Mouse (Mus musculus) MEL (cell line): ENCODE measurements around the gene Kalrn. TPM values are rescaled to one million over a fixed set of nuclear protein-coding genes. Genes with fewer than 3 reads are reported as not detected.

Experiments
- DNase-seq: peaks from one replicate; pipeline ENCODE4 v3.0.0; 2011; ENCODE audit warnings: low read depth, low spot score
- H3K27ac ChIP-seq: 2 replicates; pipeline ENCODE4 v1.5.1; 2012; ENCODE audit warnings: low read depth, mild to moderate bottlenecking, control low read depth, low read length, moderate library complexity; ENCODE audit not compliant: control insufficient read depth
- H3K27me3 ChIP-seq, 2 experiments: fragments of 150-350 bp in 1 of 2; sonication (generic) in 1 of 2; 2 replicates each; pipeline ENCODE4 v1.6.1; 2012; ENCODE audit warnings: low read length in 2 of 2, mild to moderate bottlenecking in 2 of 2, improper control_type of control experiment in 1 of 2, moderate library complexity in 1 of 2; ENCODE audit not compliant: insufficient read depth in 2 of 2, control insufficient read depth in 1 of 2
- H3K36me3 ChIP-seq, 2 experiments: 2 replicates each; pipeline ENCODE4 v1.6.1; 2012 to 2014; ENCODE audit warnings: low read length in 2 of 2, improper control_type of control experiment in 1 of 2, inconsistent platforms in 1 of 2, mild to moderate bottlenecking in 1 of 2; ENCODE audit not compliant: insufficient read depth in 2 of 2, control insufficient read depth in 1 of 2
- H3K4me1 ChIP-seq, 2 experiments: fragments of 150-350 bp in 1 of 2; sonication (generic) in 1 of 2; 2 replicates each; pipeline ENCODE4 v1.6.1; 2012; ENCODE audit warnings: low read length in 2 of 2, improper control_type of control experiment in 1 of 2, mild to moderate bottlenecking in 1 of 2; ENCODE audit not compliant: insufficient read depth in 2 of 2, control insufficient read depth in 1 of 2
- H3K4me3 ChIP-seq, 2 experiments: fragments of 150-350 bp in 1 of 2; sonication (generic) in 1 of 2; 2 replicates each; pipeline ENCODE4 v1.5.1; 2012; ENCODE audit warnings: low read depth in 2 of 2, low read length in 2 of 2, mild to moderate bottlenecking in 2 of 2, moderate library complexity in 2 of 2, control low read depth in 1 of 2, improper control_type of control experiment in 1 of 2; ENCODE audit not compliant: control insufficient read depth in 1 of 2, insufficient read depth in 1 of 2
- H3K79me2 ChIP-seq: 2 replicates; pipeline ENCODE4 v1.6.1; 2012; ENCODE audit warnings: mild to moderate bottlenecking, low read length, moderate library complexity; ENCODE audit not compliant: control insufficient read depth, poor library complexity, insufficient read depth
- H3K9ac ChIP-seq: 2 replicates; pipeline ENCODE4 v1.6.1; 2012; ENCODE audit warnings: low read depth, mild to moderate bottlenecking, control low read depth, low read length, moderate library complexity; ENCODE audit not compliant: control insufficient read depth, poor library complexity, severe bottlenecking
- H3K9me3 ChIP-seq: fragments of 150-350 bp; sonication (generic); replicated peaks from 2 replicates; pipeline ENCODE4 v1.6.1; 2012; ENCODE audit warnings: mild to moderate bottlenecking, low read length, improper control_type of control experiment, moderate library complexity; ENCODE audit not compliant: insufficient read depth
- CHD2 ChIP-seq: IDR thresholded peaks from 2 replicates; pipeline ENCODE4 v1.6.1; 2011; ENCODE audit warnings: low read length, improper control_type of control experiment
- CTCF ChIP-seq, 3 experiments: IDR thresholded peaks in 2 of 3; conservative IDR thresholded peaks in 1 of 3; 2 replicates each; pipeline ENCODE4 v1.5.1; 2011 to 2012; ENCODE audit warnings: low read length in 3 of 3, low read depth in 2 of 3, mild to moderate bottlenecking in 2 of 3, improper control_type of control experiment in 1 of 3, inconsistent platforms in 1 of 3, mixed read lengths in 1 of 3, moderate library complexity in 1 of 3; ENCODE audit not compliant: control insufficient read depth in 1 of 3, insufficient read depth in 1 of 3, poor library complexity in 1 of 3, severe bottlenecking in 1 of 3
- E2F4 ChIP-seq: IDR thresholded peaks from 2 replicates; pipeline ENCODE4 v1.6.1; 2011; ENCODE audit warnings: low read depth, low read length, improper control_type of control experiment, borderline replicate concordance
- ELF1 ChIP-seq: IDR thresholded peaks from 2 replicates; pipeline ENCODE4 v1.6.1; 2014; ENCODE audit warnings: low read depth, mild to moderate bottlenecking, inconsistent platforms, low read length, improper control_type of control experiment, moderate library complexity
- EP300 ChIP-seq, 2 experiments: IDR thresholded peaks; 2 replicates each; pipeline ENCODE4 v1.6.1; 2011; ENCODE audit warnings: improper control_type of control experiment in 2 of 2, low read length in 2 of 2, low read depth in 1 of 2, mild to moderate bottlenecking in 1 of 2
- ETS1 ChIP-seq: IDR thresholded peaks from 2 replicates; pipeline ENCODE4 v1.6.1; 2012; ENCODE audit warnings: low read depth, mild to moderate bottlenecking, inconsistent platforms, low read length, improper control_type of control experiment, moderate library complexity
- GABPA ChIP-seq: IDR thresholded peaks from 2 replicates; pipeline ENCODE4 v1.6.1; 2012; ENCODE audit warnings: low read depth, mild to moderate bottlenecking, inconsistent platforms, low read length, improper control_type of control experiment, moderate library complexity
- JUND ChIP-seq: IDR thresholded peaks from 2 replicates; pipeline ENCODE4 v1.6.1; 2011; ENCODE audit warnings: low read depth, mild to moderate bottlenecking, improper control_type of control experiment, low read length
- KAT2A ChIP-seq: conservative IDR thresholded peaks from 2 replicates; pipeline ENCODE4 v1.6.1; 2012; ENCODE audit warnings: low read depth, low read length, improper control_type of control experiment, inconsistent platforms
- MAX ChIP-seq: IDR thresholded peaks from 2 replicates; pipeline ENCODE4 v1.6.1; 2011; ENCODE audit warnings: low read length, improper control_type of control experiment
- MEF2A ChIP-seq: IDR thresholded peaks from 2 replicates; pipeline ENCODE4 v1.6.1; 2014; ENCODE audit warnings: low read depth, mild to moderate bottlenecking, inconsistent platforms, low read length, improper control_type of control experiment; ENCODE audit not compliant: poor library complexity, insufficient replicate concordance, severe bottlenecking; ENCODE audit errors: extremely low read depth
- MXI1 ChIP-seq: IDR thresholded peaks from 2 replicates; pipeline ENCODE4 v1.6.1; 2011; ENCODE audit warnings: mild to moderate bottlenecking, low read depth, low read length, improper control_type of control experiment
- MYB ChIP-seq: IDR thresholded peaks from 2 replicates; pipeline ENCODE4 v1.6.1; 2011; ENCODE audit warnings: mild to moderate bottlenecking, low read depth, low read length, improper control_type of control experiment
- MYC ChIP-seq: IDR thresholded peaks from 2 replicates; pipeline ENCODE4 v1.6.1; 2011; ENCODE audit warnings: low read depth, mild to moderate bottlenecking, low read length, improper control_type of control experiment, moderate library complexity
- NRF1 ChIP-seq: IDR thresholded peaks from 2 replicates; pipeline ENCODE4 v1.6.1; 2014; ENCODE audit warnings: low read depth, mild to moderate bottlenecking, inconsistent platforms, low read length, improper control_type of control experiment, moderate library complexity; ENCODE audit not compliant: poor library complexity, insufficient read depth, severe bottlenecking
- POLR2A ChIP-seq, 2 experiments: IDR thresholded peaks; 2 replicates each; pipeline ENCODE4 v1.6.1; 2011 to 2012; ENCODE audit warnings: low read length in 2 of 2, mild to moderate bottlenecking in 2 of 2, control low read depth in 1 of 2, improper control_type of control experiment in 1 of 2, low read depth in 1 of 2, moderate library complexity in 1 of 2; ENCODE audit not compliant: control insufficient read depth in 1 of 2, insufficient read depth in 1 of 2, poor library complexity in 1 of 2
- RAD21 ChIP-seq: IDR thresholded peaks from 2 replicates; pipeline ENCODE4 v1.6.1; 2011; ENCODE audit warnings: mild to moderate bottlenecking, low read depth, low read length, improper control_type of control experiment
- RCOR1 ChIP-seq: IDR thresholded peaks from 2 replicates; pipeline ENCODE4 v1.6.1; 2012; ENCODE audit warnings: low read depth, mild to moderate bottlenecking, inconsistent platforms, low read length, improper control_type of control experiment
- TAL1 ChIP-seq: IDR thresholded peaks from 2 replicates; pipeline ENCODE4 v1.6.1; 2012; ENCODE audit warnings: mild to moderate bottlenecking, inconsistent platforms, low read length, moderate library complexity, mixed read lengths
- TBP ChIP-seq: IDR thresholded peaks from 2 replicates; pipeline ENCODE4 v1.8.0; 2011; ENCODE audit warnings: low read depth, low read length, improper control_type of control experiment
- TCF12 ChIP-seq: IDR thresholded peaks from 2 replicates; pipeline ENCODE4 v1.6.1; 2014; ENCODE audit warnings: low read depth, mild to moderate bottlenecking, inconsistent platforms, low read length, improper control_type of control experiment, moderate library complexity
- UBTF ChIP-seq: IDR thresholded peaks from 2 replicates; pipeline ENCODE4 v1.6.1; 2012; ENCODE audit warnings: low read depth, mild to moderate bottlenecking, inconsistent platforms, low read length, improper control_type of control experiment, moderate library complexity, borderline replicate concordance; ENCODE audit not compliant: insufficient read depth
- USF1 ChIP-seq: IDR thresholded peaks from 2 replicates; pipeline ENCODE4 v1.6.1; 2014; ENCODE audit warnings: low read depth, mild to moderate bottlenecking, inconsistent platforms, low read length, improper control_type of control experiment, moderate library complexity
- ZKSCAN1 ChIP-seq: IDR thresholded peaks from 2 replicates; pipeline ENCODE4 v1.6.1; 2012; ENCODE audit warnings: low read depth, mild to moderate bottlenecking, inconsistent platforms, low read length, improper control_type of control experiment, moderate library complexity
- polyA plus RNA-seq, 2 experiments: library from polyadenylated mRNA; stranded (reverse) in 1 of 2; unstranded in 1 of 2; fragments of >175 nt in 1 of 2; fragments of >200 nt in 1 of 2; gene quantifications; 2 replicates each; pipeline versions ENCODE4 v1.2.1 to v1.2.4; 2012; ENCODE audit warnings: low replicate concordance in 2 of 2, low read depth in 1 of 2; ENCODE audit not compliant: insufficient read length in 2 of 2, insufficient read depth in 1 of 2, missing spikeins in 1 of 2
- total RNA-seq: library from RNA; depleted of rRNA; stranded (reverse); fragments of 300-350 nt; gene quantifications from 2 replicates; pipeline ENCODE4 v1.2.3, GENCODE M21; 2012

Gene Kalrn
- total and polyA plus RNA-seq, 3 experiments: 10.4 to 11.8 TPM; not detected in 1

DNA sequence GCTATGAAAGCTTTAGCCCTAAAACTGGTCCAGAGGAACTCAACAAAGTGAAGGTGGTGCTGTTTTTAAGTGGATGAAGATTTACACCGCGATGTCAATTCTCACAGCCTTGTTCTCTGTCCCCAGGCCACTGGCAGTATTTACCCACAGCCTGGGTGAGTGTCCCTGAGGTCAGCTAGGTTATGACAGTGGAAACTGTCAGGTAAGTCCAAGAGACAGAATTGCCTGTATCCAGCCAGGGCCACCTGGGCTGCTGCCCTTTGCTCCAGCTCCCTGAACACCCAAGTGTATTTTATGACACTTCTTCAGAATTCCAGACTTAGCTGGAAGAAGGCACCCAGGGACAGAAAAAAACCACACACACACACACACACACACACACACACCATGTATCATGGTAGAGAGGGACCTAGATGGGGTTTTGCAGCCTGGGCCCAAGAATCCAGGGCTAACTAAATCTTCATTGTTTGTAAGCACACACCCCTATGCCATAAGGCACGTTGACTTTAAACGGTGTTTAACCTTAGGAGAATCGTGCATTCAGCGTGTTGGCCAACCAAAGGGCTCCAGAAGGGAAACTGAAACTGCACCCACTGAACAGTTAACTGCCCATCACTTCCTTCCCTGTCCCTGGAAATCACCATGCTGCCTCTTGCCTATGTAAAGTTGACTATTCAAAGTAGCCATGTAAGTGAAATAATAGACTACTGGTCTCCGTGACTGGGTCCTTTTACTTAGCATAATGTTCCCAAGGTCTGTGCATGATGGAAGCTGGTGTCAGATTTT lies 462.3 kb downstream of the Kalrn start:
- TF ChIP-seq MAX: no peak
- TF ChIP-seq MYB: no peak
- no peak for TF ChIP-seq ZKSCAN1
- TF ChIP-seq TAL1: no peak
- TF ChIP-seq MEF2A: no peak
- no peak for TF ChIP-seq GABPA
- no peak for TF ChIP-seq USF1
- TF ChIP-seq UBTF: no peak
- TF ChIP-seq KAT2A: no peak
- no peaks in the 10 kb centered on the region for H3K79me2 ChIP-seq
- H3K4me3 ChIP-seq: no peak overlapping the region
- no peak for DNase-seq
- H3K4me1 ChIP-seq: no peaks in the 10 kb centered on the region; a peak in 1 of 4 replicates
- H3K27me3 ChIP-seq: no peaks in the 10 kb centered on the region
- H3K27ac ChIP-seq: no peak overlapping the region
- H3K9ac ChIP-seq: no peak overlapping the region
- H3K9me3 ChIP-seq: no peaks in the 10 kb centered on the region
- H3K36me3 ChIP-seq: 0 out of 4 replicates have a peak, but pooled peaks cover 0 to 2% of the 10 kb centered on the region in 2 experiments

DNA sequence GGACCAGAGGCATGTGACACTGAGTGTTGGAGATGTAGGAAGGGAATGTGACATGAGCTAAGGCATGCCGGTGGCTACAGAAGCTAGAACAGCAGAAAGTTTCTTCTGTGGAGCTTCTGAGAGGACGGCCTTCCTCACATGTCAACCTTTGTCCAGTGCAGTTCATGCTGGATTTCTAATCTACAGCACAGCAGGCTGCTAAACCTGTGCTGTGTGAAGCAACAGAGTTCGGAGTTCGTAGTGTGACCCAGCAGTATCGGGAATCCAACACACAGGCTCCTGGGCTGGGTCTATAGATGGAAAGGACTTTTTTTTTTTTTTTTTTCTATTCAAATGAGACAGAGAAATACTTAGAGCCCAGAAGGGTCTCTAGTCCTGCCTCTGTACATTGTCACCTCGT lies 468.9 kb downstream of the Kalrn start:
- no peak for DNase-seq
- Histone ChIP-seq H3K79me2 (no peaks in the 10 kb centered on the region), H3K4me3 (no peak overlapping the region), H3K27ac (no peak overlapping the region), H3K9me3 (no peaks in the 10 kb centered on the region), H3K27me3 (peaks cover 3 to 5% of the 10 kb centered on the region in 2 experiments; a peak in 2 of 4 replicates), H3K4me1 (no peaks in the 10 kb centered on the region), H3K36me3 (no peaks in the 10 kb centered on the region), H3K9ac (no peak overlapping the region)
- TF ChIP-seq JUND (no peak), MYB (no peak), ELF1 (no peak), EP300 (IDR thresholded peaks at IDR 0.05; ENCODE audit: low read depth in 1 of 2, low read length in 2 of 2) (no peak), TCF12 (no peak), MYC (no peak), TAL1 (no peak), NRF1 (no peak), CHD2 (no peak), CTCF (IDR thresholded peaks at IDR 0.05 in 2 of 3, conservative IDR thresholded peaks at IDR 0.05 in 1 of 3; ENCODE audit: control insufficient read depth in 1 of 3, insufficient read depth in 1 of 3, low read depth in 2 of 3, low read length in 3 of 3, poor library complexity in 1 of 3, severe bottlenecking in 1 of 3) (no peak), E2F4 (no peak), ETS1 (no peak), RCOR1 (no peak), TBP (no peak), MXI1 (no peak), UBTF (no peak), RAD21 (no peak), POLR2A (IDR thresholded peaks at IDR 0.05; ENCODE audit: control insufficient read depth in 1 of 2, insufficient read depth in 1 of 2, low read depth in 1 of 2, low read length in 2 of 2, poor library complexity in 1 of 2) (no peak), USF1 (no peak)
